Mouse (Mus musculus) CH12.LX (cell line): ENCODE results near the gene Cd200r1. TPM values are rescaled to one million over a fixed set of nuclear protein-coding genes. Genes with fewer than 3 reads are reported as not detected.

Source experiments
- DNase-seq: peaks from one replicate; pipeline ENCODE4 v3.0.0-alpha.2; 2013; ENCODE audit errors: extremely low read depth
- H3K27ac ChIP-seq: 2 replicates; pipeline ENCODE4 v1.5.1; 2012; ENCODE audit warnings: low read depth, mild to moderate bottlenecking, control low read depth, moderate library complexity; ENCODE audit not compliant: insufficient read depth
- H3K27me3 ChIP-seq: replicated peaks from 2 replicates; pipeline ENCODE3; 2012; ENCODE audit warnings: inconsistent platforms
- H3K36me3 ChIP-seq, 2 experiments: replicated peaks in 1 of 2; 2 replicates each; pipeline versions ENCODE3 to v1.6.1; 2012; ENCODE audit warnings: inconsistent platforms in 1 of 2, low read length in 1 of 2, mild to moderate bottlenecking in 1 of 2, mixed read lengths in 1 of 2, moderate library complexity in 1 of 2; ENCODE audit not compliant: control insufficient read depth in 1 of 2, insufficient read depth in 1 of 2
- H3K4me1 ChIP-seq, 2 experiments: 2 replicates each; pipeline ENCODE4 v1.6.1; 2012; ENCODE audit warnings: inconsistent platforms in 1 of 2, moderate library complexity in 1 of 2; ENCODE audit not compliant: insufficient read depth in 2 of 2, control insufficient read depth in 1 of 2
- H3K4me2 ChIP-seq: 2 replicates; pipeline ENCODE4 v1.6.1; 2012; ENCODE audit warnings: low read depth, mild to moderate bottlenecking, control low read depth; ENCODE audit not compliant: poor library complexity, insufficient read depth, severe bottlenecking
- H3K4me3 ChIP-seq, 3 experiments: fragments of 150-350 bp in 1 of 3; sonication (generic) in 1 of 3; replicated peaks in 1 of 3; 2 replicates each; pipeline versions ENCODE3 to v1.5.1; 2011 to 2012; ENCODE audit warnings: low read depth in 2 of 3, low read length in 2 of 3, mild to moderate bottlenecking in 2 of 3, moderate library complexity in 2 of 3, control low read depth in 1 of 3, improper control_type of control experiment in 1 of 3, inconsistent platforms in 1 of 3, mixed read lengths in 1 of 3; ENCODE audit not compliant: poor library complexity in 1 of 3
- H3K79me2 ChIP-seq: replicated peaks from 2 replicates; pipeline ENCODE4 v1.6.1; 2012; ENCODE audit warnings: mild to moderate bottlenecking, moderate library complexity; ENCODE audit not compliant: control insufficient read depth, poor library complexity, insufficient read depth, severe bottlenecking; ENCODE audit errors: extremely low read depth
- H3K9ac ChIP-seq: 2 replicates; pipeline ENCODE4 v1.6.1; 2012; ENCODE audit warnings: low read depth, mild to moderate bottlenecking, control low read depth, moderate library complexity; ENCODE audit not compliant: insufficient read depth
- H3K9me3 ChIP-seq: replicated peaks from 2 replicates; pipeline ENCODE3; 2012; ENCODE audit warnings: low read length, inconsistent platforms, mixed read lengths
- BHLHE40 ChIP-seq: IDR thresholded peaks from 2 replicates; pipeline ENCODE4 v1.6.1; 2011; ENCODE audit warnings: mild to moderate bottlenecking, low read depth, low read length, improper control_type of control experiment
- CHD1 ChIP-seq: IDR thresholded peaks from 2 replicates; pipeline ENCODE4 v1.6.1; 2012; ENCODE audit warnings: low read depth, low read length, improper control_type of control experiment, inconsistent platforms
- CHD2 ChIP-seq: IDR thresholded peaks from 2 replicates; pipeline ENCODE4 v1.6.1; 2011; ENCODE audit warnings: low read length, improper control_type of control experiment
- CTCF ChIP-seq, 2 experiments: IDR thresholded peaks in 1 of 2; conservative IDR thresholded peaks in 1 of 2; 2 replicates each; pipeline ENCODE4 v1.5.1; 2011 to 2012; ENCODE audit warnings: low read depth in 2 of 2, low read length in 2 of 2, improper control_type of control experiment in 1 of 2, inconsistent platforms in 1 of 2, mild to moderate bottlenecking in 1 of 2, moderate library complexity in 1 of 2
- E2F4 ChIP-seq: IDR thresholded peaks from 2 replicates; pipeline ENCODE4 v1.6.1; 2011; ENCODE audit warnings: low read depth, low read length, improper control_type of control experiment; ENCODE audit not compliant: insufficient replicate concordance
- ELF1 ChIP-seq: IDR thresholded peaks from 2 replicates; pipeline ENCODE4 v1.6.1; 2014; ENCODE audit warnings: low read depth, mild to moderate bottlenecking, inconsistent platforms, low read length, improper control_type of control experiment
- EP300 ChIP-seq: IDR thresholded peaks from 2 replicates; pipeline ENCODE4 v1.6.1; 2011; ENCODE audit warnings: low read length, improper control_type of control experiment
- ETS1 ChIP-seq: conservative IDR thresholded peaks from 2 replicates; pipeline ENCODE4 v1.6.1; 2012; ENCODE audit warnings: low read depth, mild to moderate bottlenecking, inconsistent platforms, low read length, improper control_type of control experiment, moderate library complexity
- GABPA ChIP-seq: IDR thresholded peaks from 2 replicates; pipeline ENCODE4 v1.6.1; 2012; ENCODE audit warnings: low read depth, low read length, improper control_type of control experiment, inconsistent platforms; ENCODE audit not compliant: insufficient replicate concordance
- JUN ChIP-seq: IDR thresholded peaks from 2 replicates; pipeline ENCODE4 v1.6.1; 2011; ENCODE audit warnings: low read depth, mild to moderate bottlenecking, low read length, improper control_type of control experiment, moderate library complexity; ENCODE audit not compliant: insufficient read depth
- MAX ChIP-seq: IDR thresholded peaks from 2 replicates; pipeline ENCODE4 v1.6.1; 2011; ENCODE audit warnings: low read length, improper control_type of control experiment
- MXI1 ChIP-seq: IDR thresholded peaks from 2 replicates; pipeline ENCODE4 v1.6.1; 2011; ENCODE audit warnings: mild to moderate bottlenecking, low read depth, low read length, improper control_type of control experiment
- MYC ChIP-seq: IDR thresholded peaks from 2 replicates; pipeline ENCODE4 v1.6.1; 2011; ENCODE audit warnings: low read depth, mild to moderate bottlenecking, improper control_type of control experiment, low read length
- NELFE ChIP-seq: IDR thresholded peaks from 2 replicates; pipeline ENCODE4 v1.6.1; 2011; ENCODE audit warnings: low read depth, low read length, improper control_type of control experiment
- RAD21 ChIP-seq: IDR thresholded peaks from 2 replicates; pipeline ENCODE4 v1.6.1; 2011; ENCODE audit warnings: low read depth, mild to moderate bottlenecking, low read length, improper control_type of control experiment, moderate library complexity
- SMC3 ChIP-seq: IDR thresholded peaks from 2 replicates; pipeline ENCODE4 v1.6.1; 2011; ENCODE audit warnings: low read depth, low read length, improper control_type of control experiment
- TBP ChIP-seq: conservative IDR thresholded peaks from 2 replicates; pipeline ENCODE4 v1.6.1; 2011; ENCODE audit warnings: low read depth, low read length, improper control_type of control experiment
- TCF12 ChIP-seq: IDR thresholded peaks from 2 replicates; pipeline ENCODE4 v1.6.1; 2014; ENCODE audit warnings: low read depth, mild to moderate bottlenecking, inconsistent platforms, low read length, improper control_type of control experiment
- UBTF ChIP-seq: IDR thresholded peaks from 2 replicates; pipeline ENCODE4 v1.6.1; 2012; ENCODE audit warnings: low read depth, mild to moderate bottlenecking, inconsistent platforms, low read length, improper control_type of control experiment, moderate library complexity
- USF2 ChIP-seq: conservative IDR thresholded peaks from 2 replicates; pipeline ENCODE4 v1.6.1; 2011; ENCODE audit warnings: low read depth, low read length, improper control_type of control experiment
- ZMIZ1 ChIP-seq: IDR thresholded peaks from 2 replicates; pipeline ENCODE4 v1.6.1; 2012; ENCODE audit warnings: low read depth, mild to moderate bottlenecking, inconsistent platforms, low read length, improper control_type of control experiment
- ZNF384 ChIP-seq: IDR thresholded peaks from 2 replicates; pipeline ENCODE4 v1.6.1; 2012; ENCODE audit warnings: low read depth, low read length, improper control_type of control experiment, inconsistent platforms
- dilution Hi-C: fragments of 300-500 bp; cut with MboI; formaldehyde crosslinking; loops from 2 replicates; pipeline ENCODE4 v1.14.3; 2020; ENCODE audit warnings: low sequenced_read_pairs; ENCODE audit not compliant: extremely low pct_unique_long_range_greater_than_20kb, extremely low pct_ligation_motif_present
- in situ Hi-C: fragments of 300-500 bp; cut with MboI; formaldehyde crosslinking; loops from 3 replicates; pipeline ENCODE4 v1.14.3; 2019; ENCODE audit warnings: low sequenced_read_pairs, low pct_ligation_motif_present, low pct_unique_long_range_greater_than_20kb, mixed read lengths
- polyA plus RNA-seq: library from polyadenylated mRNA; unstranded; fragments of >175 nt; gene quantifications from 2 replicates; pipeline ENCODE4 v1.2.1, GENCODE M21; 2012; ENCODE audit warnings: low read depth; ENCODE audit not compliant: insufficient read length
- total RNA-seq, 2 experiments: library from RNA; depleted of rRNA; stranded (reverse); fragments of 300-350 nt in 1 of 2; fragments of >200 nt in 1 of 2; gene quantifications; 2 replicates each; pipeline ENCODE4 v1.2.3; 2012 to 2014

Cd200r1 gene
- total and polyA plus RNA-seq, 3 experiments, result 1.2 to 5.4 (median 1.3) TPM

- dilution Hi-C loops, result no loop called here
- in situ Hi-C loops, result loop anchor here (10.0 to 25.0 kb wide), 2 partner anchors 236 to 433 kb away; no protein-coding TSS in a partner anchor
- Histone ChIP-seq H3K36me3 (peaks cover 8 to 30% of the 10 kb centered on the region in 2 experiments), H3K9ac (no peak overlapping the region), H3K4me1 (peaks cover 0 to 29% of the 10 kb centered on the region in 2 experiments; a peak in 2 of 4 replicates), H3K4me2 (no peak overlapping the region), H3K27me3 (no peaks in the 10 kb centered on the region), H3K4me3 (no peak overlapping the region), H3K9me3 (no peaks in the 10 kb centered on the region), H3K27ac (no peak overlapping the region), H3K79me2 (peaks cover 11% of the 10 kb centered on the region)
- peak; percentile 66 for DNase-seq
- TF ChIP-seq CTCF (conservative IDR thresholded peaks at IDR 0.05 in 1 of 2, IDR thresholded peaks at IDR 0.05 in 1 of 2; ENCODE audit: low read depth in 2 of 2, low read length in 2 of 2) (peak; percentile 67 to 95), SMC3 (peak; percentile 38), RAD21 (peak; percentile 40), E2F4 (no peak)
Measured at GRCm38 (mm10) chr16:44720518-44720917, 45.0 kb upstream of the Cd200r1 start.

DNA sequence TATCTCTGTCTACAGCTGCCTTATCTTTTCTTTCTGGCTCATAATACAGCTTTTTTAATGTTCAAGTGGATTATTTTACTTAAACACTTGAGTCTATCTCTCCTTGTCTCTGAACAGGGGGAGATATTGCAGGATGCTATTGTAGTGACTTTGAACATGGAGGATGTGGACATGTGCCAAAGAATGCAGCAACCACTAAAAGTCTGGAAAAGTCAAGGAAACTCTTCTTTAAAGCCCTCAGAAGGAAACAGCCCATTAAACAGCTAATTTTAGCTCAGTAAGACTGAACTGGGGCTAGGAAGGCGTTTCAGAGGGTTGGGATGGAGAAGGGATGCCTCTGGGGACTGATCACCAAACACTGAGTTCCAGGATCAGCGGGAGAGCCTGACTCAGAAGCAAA, 42.9 kb upstream of the Cd200r1 start:
- Histone ChIP-seq H3K4me1 (peaks cover 2 to 29% of the 10 kb centered on the region in 2 experiments; a peak in 2 of 4 replicates), H3K9me3 (no peaks in the 10 kb centered on the region), H3K27ac (no peak overlapping the region), H3K4me2 (no peak overlapping the region), H3K9ac (no peak overlapping the region), H3K36me3 (peaks cover 13 to 42% of the 10 kb centered on the region in 2 experiments), H3K4me3 (no peak overlapping the region), H3K79me2 (peaks cover 32% of the 10 kb centered on the region)
- no peak for DNase-seq
- in situ Hi-C loops, result loop anchor here (10.0 to 25.0 kb wide), 2 partner anchors 238 to 435 kb away; no protein-coding TSS in a partner anchor
- no peak for TF ChIP-seq UBTF
- no peak for TF ChIP-seq JUN
- TF ChIP-seq, all 38 proteins: peak for 0
- dilution Hi-C loops, result no loop called here
- no peaks in the 10 kb centered on the region for H3K27me3 ChIP-seq

DNA sequence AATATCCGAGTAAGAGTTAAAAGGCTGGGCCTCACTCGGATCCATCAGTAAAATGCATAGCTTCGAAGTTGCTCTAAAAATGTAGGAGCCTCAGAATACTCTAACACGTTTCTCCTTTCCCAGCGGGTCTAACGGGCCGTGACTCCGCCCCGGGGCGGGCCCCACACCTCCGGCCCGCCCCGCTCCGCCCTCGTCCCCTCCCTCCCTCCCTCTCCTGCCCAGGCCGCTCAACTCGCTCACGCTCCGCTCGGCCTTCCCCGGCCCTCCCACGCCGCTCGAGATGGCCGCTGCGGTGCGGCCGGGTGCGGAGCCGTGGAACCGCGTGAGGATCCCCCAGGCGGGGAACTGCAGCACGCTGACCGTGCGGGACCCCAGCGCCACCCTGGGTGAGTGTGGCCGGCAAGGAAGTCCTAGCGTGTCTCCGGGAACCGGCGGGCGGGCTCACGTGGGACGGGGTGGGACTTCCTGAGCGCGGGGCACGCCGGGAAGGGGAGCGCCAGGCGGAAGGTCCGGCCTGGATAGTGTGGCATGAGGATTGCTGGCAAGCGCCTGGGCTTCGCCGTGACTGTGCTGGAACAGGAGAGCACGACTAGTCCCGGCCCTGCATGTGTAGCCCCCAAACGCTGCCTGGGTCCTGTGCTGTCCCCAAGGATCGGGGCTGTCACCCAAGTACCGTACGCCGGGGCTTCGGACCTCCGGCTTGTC, 41.3 kb upstream of the Cd200r1 start, which contains the start of gene Nepro:
Nepro (plus strand) TSS at position 219 of the 705 bp plus-strand sequence.
- Histone ChIP-seq H3K4me1 (peaks cover 2 to 29% of the 10 kb centered on the region in 2 experiments; a peak in 2 of 4 replicates), H3K4me3 (peak within 1 kb of the TSS; percentile 82 to 90 (median 84)), H3K27ac (peak within 1 kb of the TSS; percentile 70), H3K9me3 (no peaks in the 10 kb centered on the region), H3K79me2 (peaks cover 40% of the 10 kb centered on the region), H3K36me3 (peaks cover 19 to 46% of the 10 kb centered on the region in 2 experiments), H3K27me3 (no peaks in the 10 kb centered on the region), H3K4me2 (peak within 1 kb of the TSS; percentile 98), H3K9ac (peak within 1 kb of the TSS; percentile 88)
- dilution Hi-C loops (no loop called here), in situ Hi-C loops (loop anchor here (10.0 to 25.0 kb wide), 2 partner anchors 239 to 437 kb away; no protein-coding TSS in a partner anchor)
- DNase-seq, result peak; percentile 88
- TF ChIP-seq MYC (peak; percentile 76; the same call in 1 of the 2 replicates), MAX (peak; percentile 82), E2F4 (0 out of 2 replicates have a peak, but pooled peaks have one; percentile 32), ZMIZ1 (peak; percentile 96), MXI1 (peak; percentile 97), TBP (peak; percentile 92), CHD1 (no peak; the same call in 1 of the 2 replicates), CHD2 (no peak), UBTF (peak; percentile 37; the same call in 1 of the 2 replicates), BHLHE40 (peak; percentile 92), TCF12 (peak; percentile 91), ZNF384 (no peak), USF2 (peak; percentile 53; the same call in 1 of the 2 replicates), ETS1 (no peak; the same call in 1 of the 2 replicates), ELF1 (peak; percentile 92), NELFE (peak; percentile 95), EP300 (no peak), JUN (no peak), GABPA (no peak), SMC3 (no peak)
